Mouse (Mus musculus): ENCODE data around the gene Dlgap4.

DNA sequence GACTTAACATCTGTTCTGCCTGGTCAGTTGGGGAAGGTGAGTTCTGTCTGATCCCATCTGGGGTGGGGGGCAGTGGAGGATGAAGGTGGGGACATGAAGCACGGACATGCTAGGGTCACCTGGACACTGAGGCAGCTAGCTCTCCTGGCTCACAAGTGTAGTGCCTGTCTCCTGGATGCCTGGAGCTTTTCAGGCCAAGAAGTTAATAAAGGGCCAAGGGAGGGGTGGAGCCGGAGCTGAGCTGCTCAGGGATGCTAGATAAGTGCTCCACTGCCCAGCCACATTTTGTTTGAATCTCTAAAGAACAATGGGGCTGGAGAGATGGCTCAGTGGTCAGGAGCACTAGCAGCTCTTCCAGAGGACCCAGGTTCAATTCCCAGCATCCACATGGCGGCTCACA lies 29.9 kb downstream of the Dlgap4 start:
- TF ChIP-seq MYOG (IDR thresholded peaks at IDR 0.05; ENCODE audit: control insufficient read depth, extremely low read depth, insufficient read length) (no peak), CTCF (IDR thresholded peaks at IDR 0.05; ENCODE audit: control insufficient read depth, insufficient read depth, insufficient read length) (no peak), MYOD1 (IDR thresholded peaks at IDR 0.05; ENCODE audit: control insufficient read depth, insufficient read length, low read depth) (no peak), FOSL1 (IDR thresholded peaks at IDR 0.05; ENCODE audit: insufficient read depth, low read length, poor library complexity, severe bottlenecking) (no peak), MAX (IDR thresholded peaks at IDR 0.05) (no peak), USF1 (IDR thresholded peaks at IDR 0.05; ENCODE audit: low read depth) (no peak)
